Mouse (Mus musculus): Measurements from ENCODE around the gene Lect2. TPM values are rescaled to one million over a fixed set of nuclear protein-coding genes. Genes with fewer than 3 reads are reported as not detected.
A peak's percentile ranks its signal among the peaks of the same experiment; 100 is the strongest.

The Lect2 gene
- polyA plus RNA-seq, 1 experiment from 2014 or later, result not detected

GRCm38 (mm10) chr13:56581512-56581911, 33.2 kb upstream of the Lect2 start:
- H3K9ac ChIP-seq (replicated peaks), result peak overlapping the region; percentile 20; the same call in 1 of the 2 replicates
- H3K9me3 ChIP-seq, result no peaks in the 10 kb centered on the region
- no peak overlapping the region for H3K4me3 ChIP-seq
- H3K4me2 ChIP-seq (replicated peaks), result peak overlapping the region; percentile 44
- whole genome bisulfite sequencing, result 0% methylated on average over 3 of the region's 3 CpGs
- peak; percentile 53 for ATAC-seq (ENCODE audit: low FRiP score, low read depth)
- H3K27ac ChIP-seq (replicated peaks), result peak overlapping the region; percentile 92
- peaks cover 7% of the 10 kb centered on the region; the same call in 1 of the 2 replicates for H3K27me3 ChIP-seq
- H3K36me3 ChIP-seq, result no peaks in the 10 kb centered on the region
- peaks cover 34% of the 10 kb centered on the region for H3K4me1 ChIP-seq

- no peak overlapping the region for H3K9ac ChIP-seq (replicated peaks)
- H3K27ac ChIP-seq (replicated peaks), result peak overlapping the region; percentile 92; the same call in 1 of the 2 replicates
- no peaks in the 10 kb centered on the region for H3K9me3 ChIP-seq
- H3K4me3 ChIP-seq, result no peak overlapping the region
- peaks cover 7% of the 10 kb centered on the region; the same call in 1 of the 2 replicates for H3K27me3 ChIP-seq
- H3K36me3 ChIP-seq, result no peaks in the 10 kb centered on the region
- ATAC-seq (ENCODE audit: low FRiP score, low read depth), result no peak
- peaks cover 34% of the 10 kb centered on the region for H3K4me1 ChIP-seq
- no peak overlapping the region for H3K4me2 ChIP-seq (replicated peaks)
- WGBS, result 77% methylated on average over 5 of the region's 5 CpGs
Observed at GRCm38 (mm10) chr13:56580450-56580849, 32.1 kb upstream of the Lect2 start.

- no peak for ATAC-seq (ENCODE audit: low FRiP score, low read depth)
- 78% methylated on average over 5 of the region's 5 CpGs for WGBS
- Histone ChIP-seq H3K9ac (replicated peaks) (no peak overlapping the region), H3K9me3 (no peaks in the 10 kb centered on the region), H3K4me2 (replicated peaks) (no peak overlapping the region), H3K27ac (replicated peaks) (no peak overlapping the region), H3K27me3 (no peaks in the 10 kb centered on the region), H3K36me3 (no peaks in the 10 kb centered on the region), H3K4me3 (no peak overlapping the region), H3K4me1 (peaks cover 27% of the 10 kb centered on the region)
Observed at GRCm38 (mm10) chr13:56578097-56578496, 29.8 kb upstream of the Lect2 start.

- WGBS, result 65% methylated on average over 12 of the region's 12 CpGs
- H3K27ac ChIP-seq (replicated peaks), result no peak overlapping the region
- H3K9me3 ChIP-seq, result no peaks in the 10 kb centered on the region
- no peaks in the 10 kb centered on the region for H3K27me3 ChIP-seq
- peaks cover 4% of the 10 kb centered on the region; the same call in 1 of the 2 replicates for H3K4me1 ChIP-seq
- H3K4me3 ChIP-seq, result no peak overlapping the region
- H3K9ac ChIP-seq (replicated peaks), result no peak overlapping the region
- no peaks in the 10 kb centered on the region for H3K36me3 ChIP-seq
- H3K4me2 ChIP-seq (replicated peaks), result no peak overlapping the region
- ATAC-seq (ENCODE audit: low FRiP score, low read depth), result no peak
Observed at GRCm38 (mm10) chr13:56575701-56576321, 27.5 kb upstream of the Lect2 start.

GRCm38 (mm10) chr13:56575074-56575473, 26.8 kb upstream of the Lect2 start:
- H3K27ac ChIP-seq (replicated peaks), result no peak overlapping the region
- no peaks in the 10 kb centered on the region for H3K27me3 ChIP-seq
- H3K4me1 ChIP-seq, result no peaks in the 10 kb centered on the region
- ATAC-seq (ENCODE audit: low FRiP score, low read depth), result no peak
- H3K9me3 ChIP-seq, result no peaks in the 10 kb centered on the region
- no peak overlapping the region for H3K4me2 ChIP-seq (replicated peaks)
- no peak overlapping the region for H3K4me3 ChIP-seq
- no peaks in the 10 kb centered on the region for H3K36me3 ChIP-seq
- no peak overlapping the region for H3K9ac ChIP-seq (replicated peaks)
- 83% methylated on average over 4 of the region's 4 CpGs for WGBS

- Histone ChIP-seq H3K27ac (replicated peaks) (no peak overlapping the region), H3K36me3 (no peaks in the 10 kb centered on the region), H3K27me3 (no peaks in the 10 kb centered on the region), H3K4me1 (no peaks in the 10 kb centered on the region), H3K9ac (replicated peaks) (no peak overlapping the region), H3K4me3 (no peak overlapping the region), H3K9me3 (no peaks in the 10 kb centered on the region), H3K4me2 (replicated peaks) (no peak overlapping the region)
- 93% methylated on average over 8 of the region's 8 CpGs for WGBS
- no peak for ATAC-seq (ENCODE audit: low FRiP score, low read depth)
Observed at GRCm38 (mm10) chr13:56571645-56572044, 23.3 kb upstream of the Lect2 start.

GRCm38 (mm10) chr13:56566336-56566735, 18.0 kb upstream of the Lect2 start:
- WGBS, result 72% methylated on average over 10 of the region's 10 CpGs
- Histone ChIP-seq H3K27me3 (no peaks in the 10 kb centered on the region), H3K4me3 (no peak overlapping the region), H3K9ac (replicated peaks) (no peak overlapping the region), H3K4me1 (no peaks in the 10 kb centered on the region), H3K36me3 (no peaks in the 10 kb centered on the region), H3K4me2 (replicated peaks) (no peak overlapping the region), H3K9me3 (no peaks in the 10 kb centered on the region), H3K27ac (replicated peaks) (no peak overlapping the region)
- ATAC-seq (ENCODE audit: low FRiP score, low read depth), result no peak

- Histone ChIP-seq H3K36me3 (no peaks in the 10 kb centered on the region), H3K27me3 (no peaks in the 10 kb centered on the region), H3K4me2 (replicated peaks) (no peak overlapping the region), H3K4me3 (no peak overlapping the region), H3K27ac (replicated peaks) (no peak overlapping the region), H3K4me1 (0 out of 2 replicates have a peak, but pooled peaks cover under 1% of the 10 kb centered on the region), H3K9ac (replicated peaks) (no peak overlapping the region), H3K9me3 (no peaks in the 10 kb centered on the region)
- no peak for ATAC-seq (ENCODE audit: low FRiP score, low read depth)
- WGBS, result 35% methylated on average over 6 of the region's 6 CpGs
Observed at GRCm38 (mm10) chr13:56563075-56563474, 14.8 kb upstream of the Lect2 start.

GRCm38 (mm10) chr13:56561129-56561528, 12.8 kb upstream of the Lect2 start:
- no peak overlapping the region for H3K9ac ChIP-seq (replicated peaks)
- no peak overlapping the region for H3K4me2 ChIP-seq (replicated peaks)
- H3K27me3 ChIP-seq, result no peaks in the 10 kb centered on the region
- 80% methylated on average over 8 of the region's 8 CpGs for WGBS
- no peak overlapping the region for H3K27ac ChIP-seq (replicated peaks)
- H3K4me1 ChIP-seq, result 0 out of 2 replicates have a peak, but pooled peaks cover 2% of the 10 kb centered on the region
- no peak overlapping the region for H3K4me3 ChIP-seq
- no peaks in the 10 kb centered on the region for H3K36me3 ChIP-seq
- no peak for ATAC-seq (ENCODE audit: low FRiP score, low read depth)
- H3K9me3 ChIP-seq, result no peaks in the 10 kb centered on the region

GRCm38 (mm10) chr13:56559841-56560370, 11.6 kb upstream of the Lect2 start:
- Histone ChIP-seq H3K27me3 (no peaks in the 10 kb centered on the region), H3K9ac (replicated peaks) (no peak overlapping the region), H3K4me2 (replicated peaks) (no peak overlapping the region), H3K4me3 (no peak overlapping the region), H3K9me3 (no peaks in the 10 kb centered on the region), H3K27ac (replicated peaks) (no peak overlapping the region), H3K36me3 (no peaks in the 10 kb centered on the region), H3K4me1 (peaks cover 3% of the 10 kb centered on the region; the same call in 1 of the 2 replicates)
- no peak for ATAC-seq (ENCODE audit: low FRiP score, low read depth)
- 77% methylated on average over 6 of the region's 6 CpGs for WGBS

GRCm38 (mm10) chr13:56558811-56559210, 10.5 kb upstream of the Lect2 start:
- Histone ChIP-seq H3K9ac (replicated peaks) (no peak overlapping the region), H3K9me3 (no peaks in the 10 kb centered on the region), H3K4me2 (replicated peaks) (no peak overlapping the region), H3K4me1 (peaks cover 13% of the 10 kb centered on the region), H3K36me3 (no peaks in the 10 kb centered on the region), H3K27ac (replicated peaks) (no peak overlapping the region), H3K27me3 (no peaks in the 10 kb centered on the region), H3K4me3 (no peak overlapping the region)
- WGBS, result 34% methylated on average over 3 of the region's 3 CpGs
- no peak for ATAC-seq (ENCODE audit: low FRiP score, low read depth)

- no peak overlapping the region for H3K4me2 ChIP-seq (replicated peaks)
Observed at GRCm38 (mm10) chr13:56556701-56557100, 8.4 kb upstream of the Lect2 start.

More at GRCm38 (mm10) chr13:56556701-56557100, 8.4 kb upstream of the Lect2 start:
- H3K9me3 ChIP-seq, result no peaks in the 10 kb centered on the region
- H3K4me1 ChIP-seq, result peaks cover 13% of the 10 kb centered on the region
- H3K27ac ChIP-seq (replicated peaks), result no peak overlapping the region
- WGBS, result 78% methylated on average over 3 of the region's 3 CpGs
- H3K4me3 ChIP-seq, result no peak overlapping the region
- H3K27me3 ChIP-seq, result no peaks in the 10 kb centered on the region
- no peak overlapping the region for H3K9ac ChIP-seq (replicated peaks)
- ATAC-seq (ENCODE audit: low FRiP score, low read depth), result no peak
- no peaks in the 10 kb centered on the region for H3K36me3 ChIP-seq
